Mouse (Mus musculus) CH12F3 (cell line): ENCODE results near the gene 2700049A03Rik.

Experiments
- in situ Hi-C: fragments of 300-500 bp; cut with MboI; formaldehyde crosslinking; loops from 2 replicates; pipeline ENCODE4 v1.14.3; 2020; ENCODE audit warnings: low sequenced_read_pairs

2700049A03Rik gene

DNA sequence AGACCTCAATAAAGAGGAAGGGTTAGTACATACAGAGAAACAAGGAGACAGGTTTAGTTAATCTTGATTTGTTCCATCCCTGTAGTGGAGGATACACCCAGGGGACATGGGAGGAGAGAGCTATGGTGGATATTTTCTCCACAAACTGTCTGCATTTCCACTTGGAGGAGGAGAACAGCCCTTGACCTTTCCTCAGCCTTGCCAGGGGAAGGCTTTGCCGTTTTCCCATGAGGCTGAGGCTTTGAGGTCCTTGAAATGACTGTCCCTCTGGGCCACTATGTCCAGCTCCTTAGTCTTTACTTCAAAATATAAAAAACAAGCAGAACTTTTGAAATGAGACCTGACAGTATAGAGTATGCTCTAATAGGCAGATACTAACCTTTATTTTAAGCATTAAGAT is 33.3 kb downstream of the 2700049A03Rik start:
- in situ Hi-C loops = no loop called here

DNA sequence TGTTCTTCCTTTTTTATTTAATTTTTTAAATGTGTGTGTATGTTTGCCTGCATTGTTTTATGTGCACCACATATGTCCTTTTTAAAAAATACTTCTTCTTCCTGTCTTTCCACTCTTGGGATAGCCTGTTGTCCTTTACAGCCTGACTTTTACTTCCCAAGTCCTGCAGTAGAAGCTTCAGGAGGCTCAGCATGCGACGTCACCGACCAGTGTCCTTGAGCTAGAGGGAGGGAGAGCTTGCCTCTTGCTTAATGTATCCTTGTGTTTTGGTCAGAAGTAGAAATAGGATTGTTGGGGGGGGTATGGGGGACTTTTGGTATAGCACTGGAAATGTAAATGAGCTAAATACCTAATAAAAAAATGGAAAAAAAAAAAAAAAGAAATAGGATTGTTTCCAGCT is 47.1 kb downstream of the 2700049A03Rik start:
- in situ Hi-C loops = no loop called here

DNA sequence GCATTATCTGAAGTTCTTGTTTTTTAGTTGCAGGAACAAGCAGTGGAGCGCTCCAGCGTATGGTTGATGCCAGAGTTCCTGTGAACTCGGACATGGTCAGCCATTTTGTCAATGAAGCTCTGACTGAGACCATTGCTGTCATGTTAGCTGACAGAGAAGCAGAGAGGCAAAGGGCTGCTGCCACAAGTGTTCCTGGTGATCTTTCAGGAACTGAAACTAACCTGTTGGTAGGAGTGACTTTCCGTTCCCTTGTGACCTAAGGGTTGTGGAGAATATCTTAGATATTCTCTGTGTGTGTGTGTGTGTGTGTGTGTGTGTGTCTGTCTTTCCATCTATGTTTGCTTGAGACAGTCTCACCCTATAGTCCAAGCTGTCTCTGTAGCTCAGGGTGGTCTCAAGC is 47.7 kb downstream of the 2700049A03Rik start:
- in situ Hi-C loops = no loop called here

DNA sequence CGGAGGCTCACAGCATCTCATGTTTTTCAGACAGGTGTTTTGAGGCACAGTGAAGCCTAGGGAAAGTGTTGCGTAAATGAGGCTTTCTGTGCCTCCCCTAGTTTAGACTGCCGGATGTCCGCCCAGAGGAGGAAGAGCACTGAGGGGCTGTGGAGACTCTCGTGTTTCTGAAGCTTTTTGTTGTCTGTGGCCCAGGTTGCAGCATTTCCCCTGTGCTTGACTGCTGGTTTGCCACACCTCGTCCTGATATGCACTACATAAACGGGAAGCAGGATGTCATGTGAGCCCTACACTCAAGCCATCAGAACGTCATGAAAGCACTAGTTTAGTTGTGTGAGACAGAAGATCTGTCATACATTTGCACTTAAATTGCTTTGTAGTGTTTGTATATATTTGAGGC is 56.1 kb downstream of the 2700049A03Rik start:
- in situ Hi-C loops = no loop called here

DNA sequence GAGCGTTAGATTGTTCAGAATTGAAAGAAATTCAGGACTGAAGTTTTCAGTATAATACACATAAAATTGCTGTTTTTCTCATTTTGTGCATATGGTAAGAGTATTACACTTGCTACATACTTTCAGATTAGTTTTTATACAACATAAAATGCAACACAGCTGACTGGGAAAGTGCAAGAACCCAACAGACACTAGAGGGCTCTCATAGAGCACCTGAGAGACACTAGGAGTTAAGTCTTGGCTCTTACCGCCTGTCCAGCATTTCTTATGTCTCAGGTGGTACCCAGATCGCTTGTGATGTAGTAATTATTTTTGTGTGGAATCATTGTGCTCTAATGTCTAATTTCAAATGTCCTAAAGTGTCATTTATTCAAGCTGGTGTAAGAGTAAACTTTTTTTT is 61.0 kb downstream of the 2700049A03Rik start:
- in situ Hi-C loops = no loop called here

DNA sequence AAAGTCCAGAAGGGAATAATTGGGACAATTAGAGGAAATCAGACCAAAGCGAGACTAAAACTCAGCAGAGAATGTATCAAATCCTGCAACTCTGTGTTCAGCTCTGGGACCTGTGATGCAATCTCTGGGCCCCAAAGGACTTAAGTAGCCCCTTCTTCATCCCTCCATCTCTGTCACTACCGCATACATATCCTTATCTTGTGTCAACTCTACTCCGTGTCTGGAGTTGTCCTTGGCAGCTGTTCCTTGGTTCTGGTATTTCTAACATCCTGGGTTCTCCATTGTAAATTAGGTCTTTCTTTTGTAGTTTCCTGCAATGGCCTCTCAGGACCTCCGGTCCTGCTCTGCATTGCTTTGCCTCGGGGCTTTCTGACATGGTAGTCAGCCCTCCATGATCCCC is 65.1 kb downstream of the 2700049A03Rik start:
- in situ Hi-C loops = no loop called here

DNA sequence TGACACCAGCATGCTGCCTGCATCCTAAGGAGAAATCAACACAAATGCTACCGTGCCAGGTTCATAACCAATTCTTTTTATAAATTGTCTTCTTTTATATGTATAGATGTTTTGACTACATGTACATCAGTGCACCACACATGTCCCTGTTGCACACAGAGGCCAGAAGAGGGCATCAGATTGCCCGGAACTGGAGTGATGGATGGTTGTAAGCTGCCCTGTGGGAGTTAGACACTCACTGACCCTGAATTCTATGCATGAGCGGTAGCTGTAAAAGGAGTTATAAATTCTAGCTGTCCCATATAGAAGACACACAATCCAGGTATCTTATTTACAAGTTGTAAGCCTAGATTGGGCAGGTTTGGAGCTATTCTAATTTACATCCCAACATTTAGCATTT is 67.7 kb downstream of the 2700049A03Rik start:
- in situ Hi-C loops = no loop called here

DNA sequence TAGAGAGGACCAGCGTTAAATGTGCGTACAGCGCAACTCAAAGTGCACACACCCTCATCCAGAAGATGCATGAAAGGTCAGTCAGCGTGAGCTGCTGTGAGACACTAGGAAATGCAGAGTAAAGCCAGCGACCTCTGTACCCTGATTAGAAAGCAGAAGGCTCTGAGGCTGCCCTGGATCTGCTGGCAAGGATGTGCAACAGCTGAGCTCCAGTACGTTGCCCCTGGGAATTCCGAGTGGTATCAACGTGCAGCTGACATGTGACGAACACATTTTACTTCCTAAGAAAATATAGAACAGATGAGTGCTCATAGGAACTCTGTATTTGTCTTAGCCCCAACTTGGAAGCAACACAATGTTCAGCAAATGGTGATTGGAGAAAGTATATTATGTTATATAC is 80.5 kb downstream of the 2700049A03Rik start:
- in situ Hi-C loops = no loop called here

DNA sequence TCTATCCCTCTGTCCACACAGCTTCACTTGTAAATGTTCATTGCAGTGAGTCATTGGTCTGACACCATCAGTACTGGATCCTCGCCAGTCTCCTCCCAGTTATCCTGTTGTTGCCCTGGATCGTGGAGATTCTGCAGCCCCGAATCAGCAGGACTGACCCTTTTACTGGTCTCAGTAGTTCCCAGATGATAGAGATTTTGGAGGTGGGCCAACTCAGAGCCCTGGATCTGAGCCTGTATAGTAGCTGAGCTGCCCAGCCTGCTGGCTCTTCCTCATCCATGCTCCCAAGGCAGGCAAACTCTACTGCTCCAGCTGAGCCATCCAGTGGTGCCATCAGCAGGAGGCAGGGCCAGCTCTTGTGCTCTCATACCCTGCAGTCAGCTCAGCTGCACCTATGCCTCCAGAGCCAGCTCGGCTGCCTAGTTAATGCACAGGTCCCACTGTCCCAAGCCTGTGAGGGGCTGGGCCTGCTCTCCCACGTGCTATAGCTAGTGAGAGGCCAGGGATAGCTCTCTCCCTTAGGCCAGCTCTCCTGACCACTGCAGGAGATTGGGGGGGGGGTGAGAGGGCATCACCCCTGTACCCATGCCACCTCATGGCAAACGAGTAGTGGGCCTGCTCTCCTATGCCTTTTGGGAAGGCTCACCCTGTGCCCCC is 81.3 kb downstream of the 2700049A03Rik start:
- in situ Hi-C loops = no loop called here

DNA sequence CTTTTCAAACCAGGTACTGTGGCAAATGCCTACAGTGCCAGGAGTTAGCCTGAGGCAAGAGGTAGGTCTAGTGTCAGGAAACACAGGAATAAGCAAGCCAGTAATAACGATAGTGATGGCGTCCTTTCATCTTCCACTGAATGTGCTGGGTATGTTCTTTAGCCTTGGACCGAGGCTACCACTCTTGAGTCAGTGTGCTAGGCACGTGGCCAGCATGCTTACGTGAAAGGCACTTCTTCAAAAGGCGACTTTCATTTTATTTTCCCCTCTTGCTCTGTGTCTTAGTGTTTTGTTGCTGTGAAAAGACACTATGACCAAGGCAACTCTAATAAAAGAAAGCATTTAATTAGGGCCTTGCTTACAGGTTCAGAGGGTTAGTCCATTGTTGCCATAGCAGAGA is 86.1 kb downstream of the 2700049A03Rik start:
- in situ Hi-C loops = no loop called here

DNA sequence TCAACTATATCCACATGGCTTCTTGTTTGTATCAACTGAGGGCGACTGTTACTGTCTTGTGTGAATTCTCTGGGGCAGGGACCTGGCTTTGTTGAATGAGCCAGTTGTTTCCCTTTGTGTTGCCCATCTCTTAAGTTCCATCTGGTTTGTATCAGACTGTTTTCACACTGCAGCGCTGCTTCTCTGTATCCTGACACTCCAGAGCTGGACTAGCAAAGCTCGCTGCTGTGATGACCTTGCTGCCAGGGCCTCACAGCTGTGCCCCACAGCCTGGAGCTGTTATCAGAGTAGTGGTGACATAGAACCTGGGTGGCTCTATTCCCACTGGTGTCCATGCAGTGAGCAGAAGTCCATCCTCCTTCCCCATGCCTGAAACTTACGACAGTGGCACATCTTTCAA is 91.1 kb downstream of the 2700049A03Rik start:
- in situ Hi-C loops = no loop called here

DNA sequence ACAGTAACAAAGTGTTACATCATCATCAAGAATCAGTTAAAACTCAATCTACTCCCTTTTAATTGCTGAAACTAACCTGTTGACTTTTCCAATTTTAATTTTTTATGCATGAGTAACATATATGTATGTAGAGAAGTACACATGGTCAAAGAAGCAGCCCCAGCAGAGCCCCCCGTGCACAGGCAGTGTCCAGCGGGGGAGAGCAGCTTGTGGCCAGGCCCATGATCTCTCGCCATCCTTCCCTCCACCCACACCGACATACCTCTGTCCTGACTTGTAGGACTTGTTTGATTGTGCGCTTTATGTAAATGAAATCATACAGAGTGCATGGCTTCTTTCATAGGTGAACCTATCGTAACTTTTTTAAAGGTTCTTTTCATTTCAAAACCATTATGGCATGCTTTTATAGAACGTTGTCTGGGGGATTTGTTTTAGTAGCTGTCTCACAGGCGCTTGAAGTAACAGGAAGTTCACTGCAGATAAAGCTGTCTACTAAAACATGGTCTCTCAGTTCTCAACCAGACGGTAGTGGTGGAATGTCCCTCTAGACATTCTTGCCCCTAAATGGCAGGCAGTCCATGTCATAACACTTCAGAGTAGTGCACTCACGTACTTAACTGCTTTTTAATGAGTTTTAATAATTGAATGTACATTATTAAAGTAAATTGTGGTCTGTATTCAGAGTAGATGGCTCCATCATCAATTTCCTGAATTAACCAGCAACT is 92.4 kb downstream of the 2700049A03Rik start:
- in situ Hi-C loops = no loop called here

DNA sequence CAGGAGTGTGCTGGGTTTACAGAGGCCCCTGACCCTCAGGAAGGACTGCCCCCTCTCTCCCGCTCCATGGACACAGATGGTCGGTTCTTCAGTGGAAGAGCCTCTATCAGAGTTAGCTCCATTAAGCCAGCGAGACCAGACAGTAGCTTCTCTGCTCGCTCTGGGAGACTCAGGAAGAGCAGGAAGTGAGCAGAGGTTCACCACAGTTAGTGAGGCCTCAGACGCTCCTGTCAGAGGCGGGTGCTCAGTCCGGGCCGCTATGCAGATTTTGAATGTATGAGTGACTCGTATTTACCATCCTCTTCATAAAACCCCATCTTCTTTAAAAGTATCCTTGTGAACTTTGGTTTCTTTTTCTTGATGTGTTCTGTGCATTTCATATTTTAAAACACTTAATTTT is 94.9 kb downstream of the 2700049A03Rik start:
- in situ Hi-C loops = no loop called here

DNA sequence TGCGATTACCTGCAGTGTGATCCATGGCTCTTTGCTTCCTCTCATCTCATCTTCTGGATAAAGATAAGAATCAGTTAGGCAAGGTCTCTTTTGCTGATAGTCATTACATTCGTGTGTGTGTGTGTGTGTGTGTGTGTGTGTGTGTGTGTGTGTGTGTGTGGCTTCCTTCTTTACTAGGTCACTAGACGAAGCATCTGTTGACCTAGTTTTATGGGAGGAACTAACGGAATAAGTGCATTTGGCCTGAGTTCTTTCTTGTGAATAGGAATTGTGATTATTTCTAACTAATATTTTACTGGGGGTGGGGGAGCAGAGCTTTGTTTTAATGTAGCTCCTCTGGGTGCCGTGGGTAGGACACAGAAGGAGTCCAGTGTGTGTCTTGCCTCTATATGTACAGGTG is 96.8 kb downstream of the 2700049A03Rik start:
- in situ Hi-C loops = no loop called here

DNA sequence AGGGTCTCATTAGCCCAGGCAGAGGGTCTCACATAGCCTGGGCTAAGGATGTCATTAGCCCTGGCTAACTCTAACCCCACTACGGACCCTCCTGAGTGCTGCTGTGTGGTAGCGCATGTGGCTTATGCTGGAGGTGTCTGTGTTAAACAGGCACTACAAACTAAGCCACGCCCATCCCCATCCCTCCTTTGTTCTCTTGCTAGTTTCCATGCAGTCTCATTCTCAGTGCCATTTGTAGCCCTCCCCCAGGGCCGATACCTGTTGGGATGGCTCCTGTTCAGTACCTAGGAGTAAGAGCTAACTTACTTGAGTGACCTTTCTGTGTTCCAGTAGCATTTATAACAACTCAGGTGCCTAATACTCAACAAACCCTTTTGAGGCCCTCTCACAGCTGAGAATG is 100.4 kb downstream of the 2700049A03Rik start:
- in situ Hi-C loops = no loop called here

DNA sequence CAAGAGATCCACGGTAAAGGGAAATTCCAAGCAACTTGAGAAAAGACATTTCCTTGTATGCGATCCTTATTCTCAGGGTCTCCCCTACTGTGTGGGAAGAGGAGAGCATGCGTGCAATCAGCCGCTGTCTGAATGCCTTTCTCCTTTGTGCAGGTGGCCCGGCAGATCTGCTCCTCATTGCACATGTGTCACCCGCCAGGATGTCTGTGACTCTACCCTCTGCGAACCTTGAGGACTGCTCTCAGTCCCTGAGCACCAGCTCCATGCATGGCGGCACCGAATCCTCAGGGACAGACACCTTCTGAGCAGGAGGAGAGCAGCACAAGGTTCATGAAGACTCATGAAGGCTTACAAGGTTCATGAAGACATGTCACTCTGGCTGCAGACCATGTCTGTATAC is 106.1 kb downstream of the 2700049A03Rik start:
- in situ Hi-C loops = no loop called here

DNA sequence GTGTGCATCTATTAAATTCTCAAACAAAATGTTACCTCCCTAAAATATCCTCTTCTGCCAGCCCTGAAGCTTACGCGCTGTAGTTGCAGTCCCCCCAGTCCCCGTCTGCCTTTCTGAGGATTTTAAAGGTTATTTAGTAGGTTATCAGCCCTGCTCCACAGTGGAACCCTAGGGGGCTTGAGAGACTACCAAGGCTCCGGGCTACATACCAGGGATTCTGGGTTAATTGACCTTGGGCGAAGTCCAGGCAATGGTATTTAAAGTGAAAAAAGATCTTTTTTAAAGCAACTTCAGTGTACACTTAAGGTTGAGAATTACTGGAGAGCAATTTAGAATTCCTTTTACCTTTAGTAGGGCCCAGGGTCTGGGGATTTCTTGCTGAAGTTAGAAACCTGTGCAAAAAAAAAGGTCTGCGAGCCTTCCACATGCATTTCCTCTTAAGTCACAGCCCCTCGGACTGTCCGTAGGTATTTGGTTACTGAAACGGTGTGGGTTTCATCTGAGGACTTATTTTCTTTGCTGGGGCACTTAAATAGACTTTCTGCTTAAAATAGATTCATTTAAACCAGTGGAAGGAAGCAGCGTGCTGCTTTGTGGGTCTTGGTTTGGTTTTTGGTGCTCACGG is 108.2 kb downstream of the 2700049A03Rik start:
- in situ Hi-C loops = no loop called here

DNA sequence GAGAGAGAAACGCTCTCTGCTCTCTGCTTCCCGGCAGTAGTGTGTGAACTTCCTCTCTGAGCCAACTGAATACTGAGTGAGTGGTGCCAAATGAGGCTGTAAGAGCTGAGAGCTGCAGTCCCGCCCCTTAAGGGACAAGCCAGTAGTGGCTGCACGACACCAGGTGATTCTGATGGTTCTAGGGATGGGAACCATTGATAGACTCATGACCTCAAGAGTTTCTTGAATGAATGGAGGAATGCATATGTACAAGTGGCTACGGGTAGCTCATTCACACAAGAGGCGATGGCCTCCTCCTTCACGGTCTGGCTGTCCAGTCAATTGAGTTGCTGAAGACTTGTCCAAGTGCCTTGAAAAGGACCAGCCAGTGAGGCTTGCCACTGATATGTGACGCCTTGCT is 110.5 kb downstream of the 2700049A03Rik start:
- in situ Hi-C loops = no loop called here

DNA sequence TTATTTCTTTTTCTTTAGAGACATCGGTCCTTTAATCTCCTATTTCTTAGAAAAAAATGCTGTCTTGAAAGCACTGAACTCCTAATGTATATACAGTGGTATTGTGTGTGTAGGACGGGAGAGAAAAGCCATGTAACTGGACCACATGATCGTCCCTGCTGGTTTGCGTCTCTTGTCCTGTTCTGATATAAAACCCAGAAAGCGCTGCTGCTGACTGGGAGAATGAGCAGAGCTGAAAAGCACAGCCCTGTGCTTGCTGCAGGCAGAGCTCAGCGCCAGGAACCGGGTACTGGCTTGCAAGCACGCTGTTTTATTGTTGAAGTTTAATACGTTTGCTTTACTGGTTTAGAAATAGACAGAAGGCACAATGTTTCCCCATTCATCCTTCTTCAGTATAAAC is 112.7 kb downstream of the 2700049A03Rik start:
- in situ Hi-C loops = no loop called here

DNA sequence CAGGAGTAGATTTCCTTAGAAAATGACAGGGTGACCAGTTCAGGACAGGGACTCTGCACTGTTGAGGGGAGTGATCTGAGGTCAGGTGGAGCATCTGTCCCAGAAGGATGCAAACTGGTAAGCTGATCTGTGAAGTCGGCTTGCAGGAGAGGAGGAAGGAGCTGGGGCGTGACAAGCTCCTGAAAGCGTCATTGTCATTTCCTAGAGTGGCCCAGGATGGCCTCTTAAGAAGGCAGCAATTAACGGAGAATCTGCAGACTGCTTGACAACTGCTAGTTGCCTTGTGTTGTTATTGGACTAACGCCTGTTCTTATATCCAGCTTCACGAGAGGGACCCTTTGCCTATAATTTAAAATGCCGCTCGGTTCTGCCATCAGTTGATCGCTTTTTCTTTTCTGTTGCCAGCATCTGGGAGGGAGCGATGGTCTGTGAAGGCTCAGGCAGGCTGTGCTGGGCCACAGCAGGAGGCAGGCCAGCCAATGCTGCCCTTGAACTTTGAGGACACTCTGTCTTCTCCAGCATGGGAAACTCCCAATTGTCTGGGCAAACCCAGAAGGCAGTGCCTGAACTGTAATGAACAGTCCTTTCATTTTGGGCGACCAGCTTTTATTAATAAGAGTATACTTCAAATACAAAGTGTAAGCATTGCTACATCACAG is 116.0 kb downstream of the 2700049A03Rik start:
- in situ Hi-C loops = no loop called here

DNA sequence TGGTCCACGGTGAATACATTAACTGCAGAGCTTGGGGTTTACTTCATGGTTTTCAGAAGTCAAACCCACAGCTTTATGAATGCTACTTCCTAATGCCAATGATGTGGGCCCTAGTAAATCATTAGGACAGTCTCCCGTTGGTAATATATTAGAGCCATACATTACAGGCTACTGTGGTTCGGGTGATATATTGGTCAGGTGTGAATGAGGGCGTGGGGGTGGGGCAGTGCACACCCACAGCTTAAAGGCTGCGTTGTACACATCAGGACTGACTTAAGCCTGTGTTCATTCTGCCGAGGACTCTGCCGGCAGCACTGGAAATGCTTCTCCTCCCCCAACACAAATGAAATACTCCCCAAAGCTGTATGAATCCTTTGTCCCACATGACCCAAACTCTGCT is 118.1 kb downstream of the 2700049A03Rik start:
- in situ Hi-C loops = no loop called here
